Mouse (Mus musculus): ENCODE measurements around the gene Dglucy. TPM values are rescaled to one million over a fixed set of nuclear protein-coding genes. Genes with fewer than 3 reads are reported as not detected.

The Dglucy gene
- 0.57 TPM in 2 replicates for polyA plus RNA-seq (2014; fragmentation: Nextera tagmentation; extraction: Ambion mirVana)

GRCm38 (mm10) chr12:100778934-100779865 lies at the start of gene Dglucy:
TSS of gene Dglucy (plus strand) at chr12:100779057.
- DNase-seq (ENCODE audit: low spot score): peak; percentile 19
- ATAC-seq (ENCODE audit: low FRiP score): peak; percentile 65
- H3K4me2 ChIP-seq (replicated peaks; ENCODE audit: low read depth, low read length): peak within 1 kb of the TSS; percentile 14; the same call in 1 of the 2 replicates

GRCm38 (mm10) chr12:100735156-100735555 lies 43.7 kb upstream of the Dglucy start:
- no peak overlapping the region for H3K9ac ChIP-seq (ENCODE audit: low read depth, low read length)
- no peaks in the 10 kb centered on the region for H3K4me1 ChIP-seq (replicated peaks; ENCODE audit: control insufficient read depth, insufficient read depth, low read length)
- H3K27ac ChIP-seq (ENCODE audit: low read depth, low read length): no peak overlapping the region
- ATAC-seq (ENCODE audit: low FRiP score) (no peak), DNase-seq (ENCODE audit: low spot score) (no peak)
- no peaks in the 10 kb centered on the region for H3K9me3 ChIP-seq (ENCODE audit: control insufficient read depth, low read length)
- H3K4me3 ChIP-seq (ENCODE audit: low read depth, low read length): no peak overlapping the region
- no peaks in the 10 kb centered on the region for H3K27me3 ChIP-seq (ENCODE audit: control insufficient read depth, insufficient read depth, low read length)
- no peak overlapping the region for H3K4me2 ChIP-seq (replicated peaks; ENCODE audit: low read depth, low read length)
- H3K36me3 ChIP-seq (ENCODE audit: control insufficient read depth, insufficient read depth, low read length): no peaks in the 10 kb centered on the region
- WGBS: 88% methylated on average over 5 of the region's 5 CpGs

More at GRCm38 (mm10) chr12:100778934-100779865, at the start of gene Dglucy:
- Histone ChIP-seq H3K9ac (ENCODE audit: low read depth, low read length) (no peak within 1 kb of the TSS), H3K4me1 (replicated peaks; ENCODE audit: control insufficient read depth, insufficient read depth, low read length) (0 out of 2 replicates have a peak, but pooled peaks cover 3% of the 10 kb centered on the region), H3K27me3 (ENCODE audit: control insufficient read depth, insufficient read depth, low read length) (no peaks in the 10 kb centered on the region), H3K9me3 (ENCODE audit: control insufficient read depth, low read length) (no peaks in the 10 kb centered on the region), H3K4me3 (ENCODE audit: low read depth, low read length) (no peak within 1 kb of the TSS), H3K27ac (ENCODE audit: low read depth, low read length) (peak within 1 kb of the TSS; percentile 47), H3K36me3 (ENCODE audit: control insufficient read depth, insufficient read depth, low read length) (no peaks in the 10 kb centered on the region)
- WGBS: 63% methylated on average over 12 of the region's 12 CpGs

- no peaks in the 10 kb centered on the region for H3K9me3 ChIP-seq (ENCODE audit: control insufficient read depth, low read length)
- H3K9ac ChIP-seq (ENCODE audit: low read depth, low read length): no peak overlapping the region
- DNase-seq (ENCODE audit: low spot score): no peak
- no peak for ATAC-seq (ENCODE audit: low FRiP score)
- no peaks in the 10 kb centered on the region for H3K4me1 ChIP-seq (replicated peaks; ENCODE audit: control insufficient read depth, insufficient read depth, low read length)
- H3K36me3 ChIP-seq (ENCODE audit: control insufficient read depth, insufficient read depth, low read length): no peaks in the 10 kb centered on the region
- H3K27me3 ChIP-seq (ENCODE audit: control insufficient read depth, insufficient read depth, low read length): no peaks in the 10 kb centered on the region
- no peak overlapping the region for H3K4me2 ChIP-seq (replicated peaks; ENCODE audit: low read depth, low read length)
- no peak overlapping the region for H3K4me3 ChIP-seq (ENCODE audit: low read depth, low read length)
- WGBS: 87% methylated on average over 2 of the region's 2 CpGs
- H3K27ac ChIP-seq (ENCODE audit: low read depth, low read length): no peak overlapping the region
Observed at GRCm38 (mm10) chr12:100735581-100735980, 43.3 kb upstream of the Dglucy start.

GRCm38 (mm10) chr12:100738498-100738897 lies 40.4 kb upstream of the Dglucy start:
- DNase-seq (ENCODE audit: low spot score) (no peak), ATAC-seq (ENCODE audit: low FRiP score) (no peak)
- H3K9me3 ChIP-seq (ENCODE audit: control insufficient read depth, low read length): no peaks in the 10 kb centered on the region
- H3K4me1 ChIP-seq (replicated peaks; ENCODE audit: control insufficient read depth, insufficient read depth, low read length): no peaks in the 10 kb centered on the region
- no peak overlapping the region for H3K9ac ChIP-seq (ENCODE audit: low read depth, low read length)
- no peaks in the 10 kb centered on the region for H3K36me3 ChIP-seq (ENCODE audit: control insufficient read depth, insufficient read depth, low read length)
- H3K4me3 ChIP-seq (ENCODE audit: low read depth, low read length): no peak overlapping the region
- H3K27me3 ChIP-seq (ENCODE audit: control insufficient read depth, insufficient read depth, low read length): no peaks in the 10 kb centered on the region
- H3K27ac ChIP-seq (ENCODE audit: low read depth, low read length): no peak overlapping the region
- 71% methylated on average over 3 of the region's 3 CpGs for WGBS
- no peak overlapping the region for H3K4me2 ChIP-seq (replicated peaks; ENCODE audit: low read depth, low read length)

GRCm38 (mm10) chr12:100739011-100739570 lies 39.8 kb upstream of the Dglucy start:
- Histone ChIP-seq H3K36me3 (ENCODE audit: control insufficient read depth, insufficient read depth, low read length) (no peaks in the 10 kb centered on the region), H3K27ac (ENCODE audit: low read depth, low read length) (no peak overlapping the region), H3K4me3 (ENCODE audit: low read depth, low read length) (no peak overlapping the region), H3K9ac (ENCODE audit: low read depth, low read length) (no peak overlapping the region), H3K4me2 (replicated peaks; ENCODE audit: low read depth, low read length) (no peak overlapping the region), H3K9me3 (ENCODE audit: control insufficient read depth, low read length) (no peaks in the 10 kb centered on the region), H3K27me3 (ENCODE audit: control insufficient read depth, insufficient read depth, low read length) (no peaks in the 10 kb centered on the region), H3K4me1 (replicated peaks; ENCODE audit: control insufficient read depth, insufficient read depth, low read length) (no peaks in the 10 kb centered on the region)
- DNase-seq (ENCODE audit: low spot score) (no peak), ATAC-seq (ENCODE audit: low FRiP score) (no peak)
- 80% methylated on average over 4 of the region's 4 CpGs for WGBS

GRCm38 (mm10) chr12:100740313-100740712 lies 38.5 kb upstream of the Dglucy start:
- DNase-seq (ENCODE audit: low spot score) (no peak), ATAC-seq (ENCODE audit: low FRiP score) (no peak)
- Histone ChIP-seq H3K27me3 (ENCODE audit: control insufficient read depth, insufficient read depth, low read length) (no peaks in the 10 kb centered on the region), H3K4me2 (replicated peaks; ENCODE audit: low read depth, low read length) (no peak overlapping the region), H3K9ac (ENCODE audit: low read depth, low read length) (no peak overlapping the region), H3K9me3 (ENCODE audit: control insufficient read depth, low read length) (no peaks in the 10 kb centered on the region), H3K4me3 (ENCODE audit: low read depth, low read length) (no peak overlapping the region), H3K27ac (ENCODE audit: low read depth, low read length) (no peak overlapping the region), H3K4me1 (replicated peaks; ENCODE audit: control insufficient read depth, insufficient read depth, low read length) (no peaks in the 10 kb centered on the region), H3K36me3 (ENCODE audit: control insufficient read depth, insufficient read depth, low read length) (no peaks in the 10 kb centered on the region)
- 92% methylated on average over 5 of the region's 5 CpGs for WGBS

- Histone ChIP-seq H3K4me1 (replicated peaks; ENCODE audit: control insufficient read depth, insufficient read depth, low read length) (no peaks in the 10 kb centered on the region), H3K36me3 (ENCODE audit: control insufficient read depth, insufficient read depth, low read length) (no peaks in the 10 kb centered on the region), H3K27me3 (ENCODE audit: control insufficient read depth, insufficient read depth, low read length) (no peaks in the 10 kb centered on the region), H3K4me2 (replicated peaks; ENCODE audit: low read depth, low read length) (no peak overlapping the region), H3K9ac (ENCODE audit: low read depth, low read length) (no peak overlapping the region), H3K4me3 (ENCODE audit: low read depth, low read length) (no peak overlapping the region), H3K9me3 (ENCODE audit: control insufficient read depth, low read length) (no peaks in the 10 kb centered on the region), H3K27ac (ENCODE audit: low read depth, low read length) (no peak overlapping the region)
- ATAC-seq (ENCODE audit: low FRiP score) (no peak), DNase-seq (ENCODE audit: low spot score) (no peak)
- WGBS: 58% methylated on average over 2 of the region's 2 CpGs
Observed at GRCm38 (mm10) chr12:100742468-100742867, 36.4 kb upstream of the Dglucy start.

GRCm38 (mm10) chr12:100752977-100753376 lies 25.9 kb upstream of the Dglucy start:
- WGBS: 60% methylated on average over 1 of the region's 1 CpGs
- no peak overlapping the region for H3K4me3 ChIP-seq (ENCODE audit: low read depth, low read length)
- no peaks in the 10 kb centered on the region for H3K36me3 ChIP-seq (ENCODE audit: control insufficient read depth, insufficient read depth, low read length)
- no peaks in the 10 kb centered on the region for H3K4me1 ChIP-seq (replicated peaks; ENCODE audit: control insufficient read depth, insufficient read depth, low read length)
- ATAC-seq (ENCODE audit: low FRiP score): no peak
- no peak overlapping the region for H3K27ac ChIP-seq (ENCODE audit: low read depth, low read length)
- no peak overlapping the region for H3K4me2 ChIP-seq (replicated peaks; ENCODE audit: low read depth, low read length)
- DNase-seq (ENCODE audit: low spot score): no peak
- no peaks in the 10 kb centered on the region for H3K9me3 ChIP-seq (ENCODE audit: control insufficient read depth, low read length)
- no peaks in the 10 kb centered on the region for H3K27me3 ChIP-seq (ENCODE audit: control insufficient read depth, insufficient read depth, low read length)
- H3K9ac ChIP-seq (ENCODE audit: low read depth, low read length): no peak overlapping the region

Measured in hindbrain, embryonic 11.5 days (tissue).